Mouse (Mus musculus): ENCODE measurements around the gene C7. TPM values are rescaled to one million over a fixed set of nuclear protein-coding genes. Genes with fewer than 3 reads are reported as not detected.
"Not testable (repeated sequence)": the region's sequence is repeated elsewhere in the genome, so short reads cannot be mapped to it uniquely, and the experiment has no call there.

The C7 gene
- polyA plus RNA-seq, 1 experiment from 2014 or later: 0.06 TPM

DNA sequence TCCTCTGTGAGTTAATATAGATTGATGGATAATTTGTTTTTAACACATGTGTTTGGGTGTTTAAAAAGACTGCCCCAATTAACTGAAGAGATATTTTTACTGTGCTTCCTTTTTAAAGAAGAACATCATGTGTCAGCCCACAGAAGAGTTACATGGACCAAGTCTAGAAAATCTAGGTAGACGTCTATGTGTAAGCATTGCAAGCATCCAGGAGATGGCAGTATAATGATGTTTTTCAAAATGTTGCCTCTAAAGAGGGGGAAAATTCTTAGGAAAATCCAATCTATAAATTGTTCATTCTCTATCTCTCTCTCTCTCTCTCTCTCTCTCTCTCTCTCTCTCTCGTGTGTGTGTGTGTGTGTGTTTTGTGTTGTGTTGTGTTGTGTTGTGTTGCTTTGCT is 22.6 kb upstream of the C7 start:
- Histone ChIP-seq H3K27ac (replicated peaks) (no peak overlapping the region), H3K9ac (replicated peaks) (no peak overlapping the region), H3K9me3 (no peaks in the 10 kb centered on the region), H3K27me3 (no peaks in the 10 kb centered on the region), H3K4me2 (replicated peaks) (no peak overlapping the region), H3K4me1 (no peaks in the 10 kb centered on the region), H3K4me3 (no peak overlapping the region), H3K36me3 (no peaks in the 10 kb centered on the region)
- ATAC-seq (ENCODE audit: low FRiP score, low read depth): no peak
- 23% methylated on average over 2 of the region's 2 CpGs for WGBS

DNA sequence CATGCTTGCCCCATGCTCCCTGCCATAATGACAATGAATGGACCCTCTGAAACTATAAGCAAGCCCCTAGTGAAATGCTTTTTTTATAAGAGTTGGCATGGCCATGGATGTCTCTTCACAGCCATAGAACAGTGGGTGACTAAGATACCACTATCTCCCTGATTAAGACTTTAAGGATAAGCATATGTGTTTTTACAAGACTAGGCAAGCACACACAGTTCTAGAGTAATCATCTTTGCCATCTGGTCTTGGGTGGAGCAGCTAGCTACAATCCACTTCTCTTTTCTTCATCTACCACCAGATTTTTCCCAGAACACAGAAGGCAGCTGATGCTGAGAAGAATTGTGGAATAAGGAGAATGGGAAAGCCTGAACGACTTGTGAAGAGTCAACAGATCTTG is 17.7 kb upstream of the C7 start:
- Histone ChIP-seq H3K36me3 (no peaks in the 10 kb centered on the region), H3K27ac (replicated peaks) (no peak overlapping the region), H3K4me2 (replicated peaks) (no peak overlapping the region), H3K4me1 (no peaks in the 10 kb centered on the region), H3K9me3 (no peaks in the 10 kb centered on the region), H3K4me3 (no peak overlapping the region), H3K9ac (replicated peaks) (no peak overlapping the region), H3K27me3 (no peaks in the 10 kb centered on the region)
- WGBS: 88% methylated on average over 1 of the region's 1 CpGs
- ATAC-seq (ENCODE audit: low FRiP score, low read depth): no peak

- H3K36me3 ChIP-seq: no peaks in the 10 kb centered on the region
- no peak overlapping the region for H3K9ac ChIP-seq (replicated peaks)
- no peak overlapping the region for H3K4me3 ChIP-seq
- no peak overlapping the region for H3K27ac ChIP-seq (replicated peaks)
- H3K4me1 ChIP-seq: no peaks in the 10 kb centered on the region
- WGBS: 60% methylated on average over 15 of the region's 15 CpGs
- H3K4me2 ChIP-seq (replicated peaks): no peak overlapping the region
- ATAC-seq (ENCODE audit: low FRiP score, low read depth): peak; percentile 58; the same call in 1 of the 2 replicates
- H3K27me3 ChIP-seq: no peaks in the 10 kb centered on the region
- no peaks in the 10 kb centered on the region for H3K9me3 ChIP-seq
Observed at GRCm38 (mm10) chr15:5068801-5069518, 5.4 kb upstream of the C7 start.

- H3K9me3 ChIP-seq: no peaks in the 10 kb centered on the region
- no peaks in the 10 kb centered on the region for H3K36me3 ChIP-seq
- ATAC-seq (ENCODE audit: low FRiP score, low read depth): peak; percentile 84
- H3K27ac ChIP-seq (replicated peaks): no peak overlapping the region
- WGBS: 61% methylated on average over 11 of the region's 11 CpGs
- no peak overlapping the region for H3K4me2 ChIP-seq (replicated peaks)
- H3K9ac ChIP-seq (replicated peaks): no peak overlapping the region
- H3K27me3 ChIP-seq: no peaks in the 10 kb centered on the region
- H3K4me1 ChIP-seq: no peaks in the 10 kb centered on the region; the same call in 1 of the 2 replicates
- H3K4me3 ChIP-seq: no peak overlapping the region
Observed at GRCm38 (mm10) chr15:5045560-5046284, 17.8 kb downstream of the C7 start.

- peaks cover 5% of the 10 kb centered on the region; the same call in 1 of the 2 replicates for H3K9me3 ChIP-seq
- no peak overlapping the region for H3K27ac ChIP-seq (replicated peaks)
- no peak overlapping the region for H3K9ac ChIP-seq (replicated peaks)
- WGBS: 90% methylated on average over 4 of the region's 4 CpGs
- H3K4me2 ChIP-seq (replicated peaks): no peak overlapping the region
- no peak for ATAC-seq (ENCODE audit: low FRiP score, low read depth)
- H3K36me3 ChIP-seq: no peaks in the 10 kb centered on the region
- no peak overlapping the region for H3K4me3 ChIP-seq
- H3K27me3 ChIP-seq: no peaks in the 10 kb centered on the region
- H3K4me1 ChIP-seq: no peaks in the 10 kb centered on the region
Observed at GRCm38 (mm10) chr15:5029256-5029655, 34.3 kb downstream of the C7 start.

- not testable (repeated sequence) for H3K27me3 ChIP-seq; H3K9me3 ChIP-seq; ATAC-seq (ENCODE audit: low FRiP score, low read depth); H3K27ac ChIP-seq (replicated peaks); H3K4me1 ChIP-seq; H3K4me2 ChIP-seq (replicated peaks); H3K9ac ChIP-seq (replicated peaks); H3K4me3 ChIP-seq; H3K36me3 ChIP-seq
- 90% methylated on average over 14 of the region's 14 CpGs for WGBS
Observed at GRCm38 (mm10) chr15:5023479-5024265, 39.9 kb downstream of the C7 start.

GRCm38 (mm10) chr15:5009644-5010107 is 53.9 kb downstream of the C7 start:
- Histone ChIP-seq H3K4me1 (no peaks in the 10 kb centered on the region), H3K27me3 (no peaks in the 10 kb centered on the region), H3K36me3 (no peaks in the 10 kb centered on the region), H3K9ac (replicated peaks) (no peak overlapping the region), H3K27ac (replicated peaks) (no peak overlapping the region), H3K4me2 (replicated peaks) (no peak overlapping the region), H3K9me3 (no peaks in the 10 kb centered on the region), H3K4me3 (no peak overlapping the region)
- WGBS: 86% methylated on average over 11 of the region's 11 CpGs
- no peak for ATAC-seq (ENCODE audit: low FRiP score, low read depth)

GRCm38 (mm10) chr15:5003503-5004196 is 59.9 kb downstream of the C7 start:
- no peaks in the 10 kb centered on the region for H3K4me1 ChIP-seq
- no peak overlapping the region for H3K27ac ChIP-seq (replicated peaks)
- no peak overlapping the region for H3K4me2 ChIP-seq (replicated peaks)
- no peaks in the 10 kb centered on the region for H3K27me3 ChIP-seq
- H3K36me3 ChIP-seq: no peaks in the 10 kb centered on the region
- no peak overlapping the region for H3K9ac ChIP-seq (replicated peaks)
- H3K9me3 ChIP-seq: no peaks in the 10 kb centered on the region
- no peak overlapping the region for H3K4me3 ChIP-seq
- WGBS: 90% methylated on average over 6 of the region's 6 CpGs
- no peak for ATAC-seq (ENCODE audit: low FRiP score, low read depth)

- Histone ChIP-seq H3K27me3 (no peaks in the 10 kb centered on the region), H3K4me1 (no peaks in the 10 kb centered on the region), H3K36me3 (no peaks in the 10 kb centered on the region), H3K4me3 (no peak overlapping the region), H3K9ac (replicated peaks) (no peak overlapping the region), H3K27ac (replicated peaks) (no peak overlapping the region), H3K9me3 (no peaks in the 10 kb centered on the region), H3K4me2 (replicated peaks) (no peak overlapping the region)
- 46% methylated on average over 2 of the region's 2 CpGs for WGBS
- peak; percentile 47; the same call in 1 of the 2 replicates for ATAC-seq (ENCODE audit: low FRiP score, low read depth)
Observed at GRCm38 (mm10) chr15:5002903-5003302, 60.6 kb downstream of the C7 start.

GRCm38 (mm10) chr15:4973355-4973754 is 90.2 kb downstream of the C7 start:
- Histone ChIP-seq H3K36me3 (no peaks in the 10 kb centered on the region), H3K4me1 (no peaks in the 10 kb centered on the region), H3K9me3 (no peaks in the 10 kb centered on the region), H3K27ac (replicated peaks) (no peak overlapping the region), H3K27me3 (no peaks in the 10 kb centered on the region), H3K9ac (replicated peaks) (no peak overlapping the region), H3K4me2 (replicated peaks) (no peak overlapping the region), H3K4me3 (no peak overlapping the region)
- ATAC-seq (ENCODE audit: low FRiP score, low read depth): no peak
- WGBS: 95% methylated on average over 1 of the region's 1 CpGs

Data from midbrain, embryonic 12.5 days (tissue).